Mouse (Mus musculus) thymus, postnatal 4 days (tissue): ENCODE data around the gene Nxpe3.
"Not testable (repeated sequence)": the region's sequence is repeated elsewhere in the genome, so short reads cannot be mapped to it uniquely, and the experiment has no call there.

Source experiments
- DNase-seq: peaks from one replicate; pipeline ENCODE4 v3.0.0; 2021

Nxpe3 gene

GRCm38 (mm10) chr16:55889451-55889850 is 5.6 kb downstream of the Nxpe3 start:
- DNase-seq, result no peak

- no peak for DNase-seq
Measured at GRCm38 (mm10) chr16:55888584-55888960, 6.5 kb downstream of the Nxpe3 start.

DNA sequence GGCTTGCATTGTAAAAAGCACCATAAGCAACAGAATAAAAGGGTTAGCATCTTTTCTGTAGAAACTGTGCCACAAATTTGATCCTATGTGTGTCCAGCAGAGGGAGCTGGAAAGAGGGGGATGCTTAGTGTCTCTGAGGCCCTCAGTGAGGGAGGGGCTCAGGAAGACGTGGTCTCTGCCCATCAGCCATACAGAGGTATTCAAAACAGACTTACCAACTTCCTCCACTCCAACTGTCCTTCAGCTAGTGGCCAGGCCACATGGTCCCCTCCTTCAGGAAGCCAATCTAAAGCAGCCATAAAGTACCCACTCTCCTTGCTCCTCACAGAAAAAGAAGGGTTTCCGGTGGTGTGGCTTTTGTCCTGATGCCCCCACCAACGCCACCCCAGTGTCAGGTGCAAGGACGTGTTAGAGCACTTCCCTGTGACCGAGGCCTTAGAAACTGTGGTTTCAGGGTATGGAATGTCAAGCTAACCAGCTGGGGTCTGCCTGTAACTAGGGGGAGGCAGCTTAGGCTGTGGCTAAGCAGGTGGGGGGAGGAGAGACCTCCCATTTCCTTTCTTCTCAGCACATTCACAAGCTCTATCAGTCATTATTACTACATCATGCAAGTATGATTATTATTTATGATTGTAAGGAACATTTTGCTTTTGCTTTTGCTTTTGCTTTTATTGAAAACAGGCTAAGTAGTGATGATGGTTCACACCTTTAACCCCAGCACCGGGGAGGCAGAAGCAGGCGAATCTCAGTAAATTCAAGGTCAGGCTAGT is 7.1 kb downstream of the Nxpe3 start:
- peak; percentile 50 for DNase-seq

- DNase-seq, result no peak
Measured at GRCm38 (mm10) chr16:55884246-55884645, 10.8 kb downstream of the Nxpe3 start.

GRCm38 (mm10) chr16:55876025-55876424 is 19.1 kb downstream of the Nxpe3 start:
- DNase-seq, result no peak

- no peak for DNase-seq
Measured at GRCm38 (mm10) chr16:55863832-55864231, 31.3 kb downstream of the Nxpe3 start.

DNA sequence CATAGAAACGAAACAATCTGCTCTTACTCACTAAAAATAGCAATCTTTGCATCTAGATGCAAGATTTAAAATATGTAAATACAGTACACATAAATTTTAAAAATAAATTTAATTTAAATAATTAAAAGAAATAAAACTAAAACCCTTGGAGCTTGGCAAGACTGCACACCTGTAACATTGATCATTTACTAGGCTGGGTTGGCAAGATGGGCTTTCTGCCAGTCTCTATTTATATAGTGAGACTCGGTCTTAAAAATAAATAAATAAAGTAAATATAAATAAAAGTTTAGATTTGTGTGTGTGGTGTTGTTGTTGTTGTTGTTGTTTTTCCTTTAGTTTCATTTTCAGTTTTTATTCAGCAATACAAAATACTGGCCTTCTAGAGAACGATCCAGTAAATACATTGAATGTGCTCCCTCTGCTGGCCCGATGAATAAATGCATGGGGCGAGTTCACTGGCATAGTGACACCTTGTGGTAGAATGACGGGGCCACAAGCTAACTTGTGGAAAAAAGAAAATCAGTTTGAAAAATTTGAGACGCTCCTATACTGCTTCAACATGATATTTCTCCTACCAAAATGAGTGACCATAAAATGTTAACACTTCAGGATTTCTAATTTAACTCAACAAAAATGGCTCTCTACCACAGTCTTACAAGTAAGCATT is 31.8 kb downstream of the Nxpe3 start:
- peak; percentile 75 for DNase-seq

- DNase-seq, result no peak
Measured at GRCm38 (mm10) chr16:55861104-55861503, 34.0 kb downstream of the Nxpe3 start.

DNA sequence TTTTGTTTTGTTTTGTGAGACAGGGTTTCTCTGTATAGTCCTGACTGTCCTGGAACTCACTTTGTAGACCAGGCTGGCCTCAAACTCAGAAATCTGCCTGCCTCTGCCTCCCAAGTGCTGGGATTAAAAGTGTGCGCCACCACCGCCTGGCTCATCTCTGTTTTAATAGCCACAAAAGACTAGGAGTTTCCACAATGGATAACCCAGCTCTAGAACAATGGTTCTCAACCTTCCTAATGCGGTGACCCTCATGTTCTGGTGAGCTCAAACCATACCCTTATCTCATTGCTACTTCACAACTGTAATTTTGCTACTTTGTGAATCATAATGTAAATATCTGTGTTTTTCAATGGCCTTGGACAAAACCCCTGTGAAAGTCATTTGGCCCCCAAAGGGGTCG is 35.7 kb downstream of the Nxpe3 start:
- not testable (repeated sequence) for DNase-seq

- peak; percentile 92 for DNase-seq
Measured at GRCm38 (mm10) chr16:55858465-55858864, 36.6 kb downstream of the Nxpe3 start.

DNA sequence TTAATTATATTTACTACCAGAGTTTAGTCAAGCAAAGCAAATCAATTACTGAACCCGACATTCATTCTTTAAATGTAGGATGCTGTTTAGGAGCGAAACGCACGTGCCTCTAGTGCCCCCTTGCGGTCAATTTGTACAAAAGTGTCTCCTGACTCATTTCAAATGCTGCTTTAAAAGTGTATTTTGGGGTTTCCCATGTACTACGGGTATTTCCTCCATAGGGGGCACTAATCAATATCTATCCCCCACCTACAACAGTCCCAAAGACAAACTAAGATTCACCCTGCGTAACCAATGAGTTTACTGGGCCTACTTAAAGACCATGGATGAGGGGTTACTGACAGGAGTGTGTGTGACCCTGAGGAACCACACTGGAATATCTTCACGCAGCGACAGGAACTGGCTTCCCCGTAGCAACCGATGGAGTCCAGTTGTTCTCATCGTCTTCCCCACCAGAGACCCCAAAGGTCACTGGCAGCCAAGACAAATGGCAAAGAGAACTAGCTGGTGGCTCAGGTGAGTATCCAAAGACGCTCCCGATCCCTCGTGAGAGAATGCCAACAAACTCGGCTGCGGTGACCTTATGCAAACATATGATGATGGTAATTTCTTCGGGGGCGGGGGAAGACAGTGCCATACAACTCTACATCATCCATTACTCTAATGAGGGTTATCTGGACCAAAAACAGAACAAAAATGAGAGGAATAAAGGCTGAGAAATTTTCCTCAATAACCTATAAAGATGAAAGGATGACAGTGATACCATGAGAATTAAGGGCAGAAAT is 42.0 kb downstream of the Nxpe3 start:
- peak; percentile 88 for DNase-seq

DNA sequence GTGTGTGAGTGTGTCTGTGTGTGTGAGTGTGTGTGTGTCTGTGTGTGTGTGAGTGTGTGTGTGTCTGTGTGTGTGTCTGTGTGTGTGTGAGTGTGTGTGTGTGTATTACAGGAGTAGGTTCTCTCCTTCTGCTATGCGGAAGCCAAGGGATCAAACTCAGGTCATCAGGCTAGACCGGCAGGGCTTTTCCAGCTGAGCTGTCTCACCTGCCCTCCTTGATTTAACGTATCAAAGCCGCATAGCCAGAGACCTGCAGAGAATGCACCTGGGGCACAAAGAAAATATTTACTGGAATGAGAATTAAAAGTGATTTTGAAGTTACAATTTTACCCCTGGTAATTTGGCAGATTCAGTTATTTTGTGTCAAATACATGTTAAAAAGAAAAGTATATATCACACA is 42.6 kb downstream of the Nxpe3 start:
- DNase-seq, result no peak

GRCm38 (mm10) chr16:55850485-55850884 is 44.6 kb downstream of the Nxpe3 start:
- no peak for DNase-seq

DNA sequence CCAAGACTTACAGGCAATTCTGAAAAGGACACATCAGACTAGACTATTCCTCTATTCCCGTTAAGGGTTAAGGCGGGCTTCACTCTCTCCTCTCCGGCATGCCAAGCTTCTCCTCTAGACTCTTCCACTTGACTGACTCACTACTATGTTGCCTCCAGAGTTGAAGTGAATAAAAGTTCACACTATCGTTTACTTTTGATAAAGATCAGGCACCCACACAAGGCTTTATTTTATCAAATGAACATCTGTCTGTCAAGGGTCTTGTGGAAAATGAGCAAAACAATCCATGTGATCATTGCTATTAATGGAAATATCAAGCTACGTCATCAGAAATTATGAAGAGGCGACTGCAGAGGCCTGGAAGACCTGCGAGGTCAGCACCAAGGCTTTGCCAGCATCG is 47.4 kb downstream of the Nxpe3 start:
- DNase-seq, result no peak

- no peak for DNase-seq
Measured at GRCm38 (mm10) chr16:55844847-55845246, 50.2 kb downstream of the Nxpe3 start.

- no peak for DNase-seq
Measured at GRCm38 (mm10) chr16:55843919-55844318, 51.2 kb downstream of the Nxpe3 start.

DNA sequence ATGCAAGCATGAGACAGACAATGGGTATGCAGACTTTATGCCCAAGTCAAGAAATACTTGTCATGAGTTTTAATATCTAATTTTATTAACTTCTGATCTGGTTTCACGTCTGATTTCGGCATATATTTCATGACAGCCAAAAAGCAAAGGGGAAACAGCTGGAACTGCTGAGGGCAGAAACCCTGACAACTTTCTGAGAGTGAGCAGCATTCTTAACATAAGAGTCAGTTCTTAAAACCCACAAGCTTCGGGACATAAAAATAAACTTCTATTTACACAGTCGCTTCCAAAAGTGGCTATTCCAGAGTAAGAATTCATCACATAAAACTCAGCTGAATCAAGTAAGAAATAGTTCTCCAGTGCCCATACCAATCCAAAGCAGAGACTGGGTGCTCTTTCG is 52.0 kb downstream of the Nxpe3 start:
- no peak for DNase-seq

DNA sequence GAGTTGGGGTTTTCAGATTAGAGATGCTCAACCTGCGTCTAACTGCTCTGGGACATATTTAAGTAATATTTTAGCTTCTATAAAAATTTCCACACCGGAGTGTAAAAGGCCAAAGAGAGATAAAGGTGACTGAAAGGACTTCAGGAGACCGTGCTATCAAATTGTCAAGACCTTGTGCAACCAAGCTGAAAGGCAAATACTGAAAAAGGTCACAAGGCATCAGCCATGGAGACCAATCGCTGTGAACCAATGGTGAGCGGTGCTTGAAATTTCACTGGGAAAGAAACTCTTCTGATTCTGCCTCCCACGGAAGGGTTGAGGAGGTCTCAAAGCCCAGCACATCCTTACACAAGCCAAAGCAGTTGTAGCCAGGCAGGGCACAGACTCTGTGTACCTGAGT is 53.6 kb downstream of the Nxpe3 start:
- DNase-seq, result no peak

DNA sequence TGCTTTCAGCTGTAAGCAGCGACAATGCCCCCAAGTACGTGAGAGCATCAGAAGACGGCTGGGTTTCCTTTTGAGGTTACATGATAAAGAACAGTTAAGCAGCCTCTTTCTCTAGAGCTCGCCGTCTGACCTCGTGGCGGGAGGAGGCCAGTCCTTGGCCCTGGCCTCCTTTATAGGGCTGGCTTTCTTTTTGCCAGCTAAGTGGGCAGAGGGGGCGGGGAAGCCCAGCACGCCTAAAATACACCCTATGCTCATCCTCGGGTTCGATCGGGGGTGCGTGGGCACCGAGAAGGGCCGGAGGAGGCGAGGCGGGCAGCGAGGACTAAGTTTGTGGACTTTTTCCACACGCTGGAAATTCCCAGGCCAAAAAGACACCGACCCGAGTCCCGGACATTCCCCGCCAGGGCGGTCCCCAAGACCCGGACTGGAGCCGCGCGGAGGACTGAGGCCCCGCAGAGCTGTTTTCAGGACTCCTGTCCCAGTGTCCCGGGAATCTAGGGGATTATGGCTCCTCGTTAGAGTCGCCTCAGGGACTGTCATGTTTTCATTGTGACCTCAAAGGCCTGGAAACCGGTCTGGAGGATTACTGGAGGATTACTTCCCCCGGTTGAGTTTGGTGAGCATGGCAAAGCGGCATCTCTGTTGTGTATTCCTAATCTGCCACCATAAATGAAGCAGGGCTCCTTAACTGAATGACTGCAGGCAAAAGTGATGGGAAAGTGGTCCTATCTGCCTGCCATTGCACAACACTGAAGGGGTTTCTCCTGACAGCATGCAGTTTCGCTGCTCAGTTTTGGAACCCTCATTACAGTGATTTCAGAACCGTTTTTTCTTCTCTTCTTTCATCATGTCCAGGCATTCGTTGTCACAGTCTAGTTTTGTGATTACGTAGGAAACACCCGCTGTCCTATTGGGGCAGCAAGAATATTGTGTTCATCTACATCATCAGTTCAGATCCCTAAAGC is 56.3 kb downstream of the Nxpe3 start, which contains the start of gene Nfkbiz:
Gene Nfkbiz (minus strand): TSS at position 390 of the 965 bp plus-strand sequence.
- peak; percentile 77 for DNase-seq

GRCm38 (mm10) chr16:55838129-55838509 is 57.0 kb downstream of the Nxpe3 start:
- no peak for DNase-seq

GRCm38 (mm10) chr16:55837653-55838052 is 57.4 kb downstream of the Nxpe3 start:
- DNase-seq, result not testable (repeated sequence)

DNA sequence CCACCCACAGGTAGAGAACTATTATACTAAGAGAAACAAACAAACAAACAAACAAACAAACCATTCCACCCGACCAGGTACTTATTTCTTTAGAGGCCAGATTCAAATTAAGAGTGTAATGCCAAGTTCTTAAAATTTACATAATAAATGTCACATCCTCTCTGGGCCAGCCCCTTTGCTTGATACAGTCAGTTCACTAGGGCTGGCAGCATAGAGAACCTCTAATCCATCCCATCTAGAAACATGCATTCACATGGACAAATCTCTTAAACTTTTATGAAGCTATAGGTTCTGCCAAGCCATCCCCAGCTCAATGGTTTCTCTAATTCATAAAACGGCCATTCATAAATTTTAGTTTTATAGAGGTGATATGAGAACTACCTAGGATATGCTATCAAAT is 57.9 kb downstream of the Nxpe3 start:
- no peak for DNase-seq
